Mouse (Mus musculus): ENCODE data around the gene Lgals3bp. TPM values are rescaled to one million over a fixed set of nuclear protein-coding genes. Genes with fewer than 3 reads are reported as not detected.

Lgals3bp gene
- total RNA-seq, 1 experiment: 1.5 TPM

GRCm38 (mm10) chr11:118400566-118400936 is 1.3 kb downstream of the Lgals3bp start:
- Histone ChIP-seq H3K36me3 (ENCODE audit: control insufficient read depth, insufficient read depth, low read length, poor library complexity, severe bottlenecking) (no peaks in the 10 kb centered on the region), H3K9ac (ENCODE audit: insufficient read depth, low read depth, low read length, poor library complexity, severe bottlenecking) (peak overlapping the region; percentile 3; the same call in 1 of the 2 replicates), H3K27ac (ENCODE audit: insufficient read depth, low read depth, low read length, poor library complexity, severe bottlenecking) (no peak overlapping the region), H3K4me1 (ENCODE audit: control insufficient read depth in 2 of 2, insufficient read depth in 2 of 2, low read length in 2 of 2, poor library complexity in 1 of 2) (peaks cover 2 to 14% of the 10 kb centered on the region in 2 experiments; a peak in 3 of 4 replicates), H3K9me3 (ENCODE audit: control insufficient read depth, insufficient read depth, low read depth, low read length) (no peaks in the 10 kb centered on the region), H3K4me3 (ENCODE audit: insufficient read depth in 1 of 2, low read depth in 1 of 2, low read length in 2 of 2, poor library complexity in 1 of 2, severe bottlenecking in 1 of 2) (no peak overlapping the region)
- in situ Hi-C loops (cut with MboI; ENCODE audit: low sequenced_read_pairs in 2 of 2, unreplicated experiment in 2 of 2): no loop called here
- TF ChIP-seq ZNF384 (IDR thresholded peaks at IDR 0.05; ENCODE audit: low read depth, low read length): no peak
- TF ChIP-seq ZC3H11A (IDR thresholded peaks at IDR 0.05; ENCODE audit: borderline replicate concordance, low read depth, low read length): no peak
- no peak for TF ChIP-seq HCFC1 (IDR thresholded peaks at IDR 0.05; ENCODE audit: borderline replicate concordance, insufficient read depth, low read length)
- no peak for TF ChIP-seq MAFK (IDR thresholded peaks at IDR 0.05; ENCODE audit: insufficient read depth, low read depth, low read length)
- TF ChIP-seq CHD2 (IDR thresholded peaks at IDR 0.05; ENCODE audit: low read depth, low read length): no peak
- no peak for DNase-seq (ENCODE audit: low read depth, low spot score)

GRCm38 (mm10) chr11:118399891-118400565 is 1.9 kb downstream of the Lgals3bp start:
- Histone ChIP-seq H3K36me3 (ENCODE audit: control insufficient read depth, insufficient read depth, low read length, poor library complexity, severe bottlenecking) (no peaks in the 10 kb centered on the region), H3K4me3 (ENCODE audit: insufficient read depth in 1 of 2, low read depth in 1 of 2, low read length in 2 of 2, poor library complexity in 1 of 2, severe bottlenecking in 1 of 2) (no peak overlapping the region), H3K4me1 (ENCODE audit: control insufficient read depth in 2 of 2, insufficient read depth in 2 of 2, low read length in 2 of 2, poor library complexity in 1 of 2) (peaks cover 2 to 14% of the 10 kb centered on the region in 2 experiments; a peak in 3 of 4 replicates), H3K9ac (ENCODE audit: insufficient read depth, low read depth, low read length, poor library complexity, severe bottlenecking) (peak overlapping the region; percentile 3; the same call in 1 of the 2 replicates), H3K9me3 (ENCODE audit: control insufficient read depth, insufficient read depth, low read depth, low read length) (no peaks in the 10 kb centered on the region), H3K27ac (ENCODE audit: insufficient read depth, low read depth, low read length, poor library complexity, severe bottlenecking) (no peak overlapping the region)
- TF ChIP-seq CHD2 (IDR thresholded peaks at IDR 0.05; ENCODE audit: low read depth, low read length) (no peak), MAFK (IDR thresholded peaks at IDR 0.05; ENCODE audit: insufficient read depth, low read depth, low read length) (no peak), HCFC1 (IDR thresholded peaks at IDR 0.05; ENCODE audit: borderline replicate concordance, insufficient read depth, low read length) (no peak), ZNF384 (IDR thresholded peaks at IDR 0.05; ENCODE audit: low read depth, low read length) (no peak), ZC3H11A (IDR thresholded peaks at IDR 0.05; ENCODE audit: borderline replicate concordance, low read depth, low read length) (no peak)
- no peak for DNase-seq (ENCODE audit: low read depth, low spot score)
- in situ Hi-C loops (cut with MboI; ENCODE audit: low sequenced_read_pairs in 2 of 2, unreplicated experiment in 2 of 2): no loop called here

GRCm38 (mm10) chr11:118397806-118398530 is 3.9 kb downstream of the Lgals3bp start:
- in situ Hi-C loops (cut with MboI; ENCODE audit: low sequenced_read_pairs in 2 of 2, unreplicated experiment in 2 of 2): no loop called here
- Histone ChIP-seq H3K4me3 (ENCODE audit: insufficient read depth in 1 of 2, low read depth in 1 of 2, low read length in 2 of 2, poor library complexity in 1 of 2, severe bottlenecking in 1 of 2) (no peak overlapping the region), H3K27ac (ENCODE audit: insufficient read depth, low read depth, low read length, poor library complexity, severe bottlenecking) (no peak overlapping the region), H3K9ac (ENCODE audit: insufficient read depth, low read depth, low read length, poor library complexity, severe bottlenecking) (no peak overlapping the region), H3K36me3 (ENCODE audit: control insufficient read depth, insufficient read depth, low read length, poor library complexity, severe bottlenecking) (no peaks in the 10 kb centered on the region), H3K4me1 (ENCODE audit: control insufficient read depth in 2 of 2, insufficient read depth in 2 of 2, low read length in 2 of 2, poor library complexity in 1 of 2) (peaks cover 0 to 8% of the 10 kb centered on the region in 2 experiments; a peak in 2 of 4 replicates), H3K9me3 (ENCODE audit: control insufficient read depth, insufficient read depth, low read depth, low read length) (no peaks in the 10 kb centered on the region)
- TF ChIP-seq MAFK (IDR thresholded peaks at IDR 0.05; ENCODE audit: insufficient read depth, low read depth, low read length): no peak
- no peak for TF ChIP-seq CHD2 (IDR thresholded peaks at IDR 0.05; ENCODE audit: low read depth, low read length)
- no peak for TF ChIP-seq ZC3H11A (IDR thresholded peaks at IDR 0.05; ENCODE audit: borderline replicate concordance, low read depth, low read length)
- no peak for DNase-seq (ENCODE audit: low read depth, low spot score)

GRCm38 (mm10) chr11:118394538-118394937 is 7.4 kb downstream of the Lgals3bp start:
- DNase-seq (ENCODE audit: low read depth, low spot score): no peak
- H3K27ac ChIP-seq (ENCODE audit: insufficient read depth, low read depth, low read length, poor library complexity, severe bottlenecking): no peak overlapping the region
- TF ChIP-seq MAFK (IDR thresholded peaks at IDR 0.05; ENCODE audit: insufficient read depth, low read depth, low read length): no peak
- H3K4me3 ChIP-seq (ENCODE audit: insufficient read depth in 1 of 2, low read depth in 1 of 2, low read length in 2 of 2, poor library complexity in 1 of 2, severe bottlenecking in 1 of 2): no peak overlapping the region
- in situ Hi-C loops (cut with MboI; ENCODE audit: low sequenced_read_pairs in 2 of 2, unreplicated experiment in 2 of 2): no loop called here
- no peaks in the 10 kb centered on the region for H3K4me1 ChIP-seq (ENCODE audit: control insufficient read depth in 2 of 2, insufficient read depth in 2 of 2, low read length in 2 of 2, poor library complexity in 1 of 2)
- no peak overlapping the region for H3K9ac ChIP-seq (ENCODE audit: insufficient read depth, low read depth, low read length, poor library complexity, severe bottlenecking)
- H3K36me3 ChIP-seq (ENCODE audit: control insufficient read depth, insufficient read depth, low read length, poor library complexity, severe bottlenecking): no peaks in the 10 kb centered on the region
- H3K9me3 ChIP-seq (ENCODE audit: control insufficient read depth, insufficient read depth, low read depth, low read length): no peaks in the 10 kb centered on the region

All from ES-E14 (cell line).